Mouse (Mus musculus): ENCODE measurements around the gene Cbln4.

- TF ChIP-seq CTCF (conservative IDR thresholded peaks at IDR 0.05 in 1 of 2, IDR thresholded peaks at IDR 0.05 in 1 of 2; ENCODE audit: low read depth in 2 of 2, low read length in 2 of 2) (no peak), EP300 (IDR thresholded peaks at IDR 0.05; ENCODE audit: low read length) (no peak), KAT2A (IDR thresholded peaks at IDR 0.05; ENCODE audit: insufficient replicate concordance, low read length) (no peak), RCOR1 (conservative IDR thresholded peaks at IDR 0.05; ENCODE audit: low read depth, low read length) (no peak), POLR2A (IDR thresholded peaks at IDR 0.05; ENCODE audit: low read depth, low read length) (no peak), TCF12 (IDR thresholded peaks at IDR 0.05; ENCODE audit: low read depth, low read length) (no peak), MAFK (IDR thresholded peaks at IDR 0.05; ENCODE audit: insufficient replicate concordance, low read length) (no peak), NELFE (IDR thresholded peaks at IDR 0.05; ENCODE audit: low read depth, low read length) (no peak), MEF2A (IDR thresholded peaks at IDR 0.05; ENCODE audit: borderline replicate concordance, low read depth, low read length) (no peak), MXI1 (IDR thresholded peaks at IDR 0.05; ENCODE audit: low read depth, low read length) (no peak)
Measured at GRCm38 (mm10) chr2:172006726-172007125, 36.5 kb downstream of the Cbln4 start.
